Mouse (Mus musculus) kidney, embryonic 16.5 days (tissue): ENCODE data around the gene Sox21. TPM values are rescaled to one million over a fixed set of nuclear protein-coding genes. Genes with fewer than 3 reads are reported as not detected.
A peak's percentile ranks its signal among the peaks of the same experiment; 100 is the strongest.

Experiments used
- ATAC-seq: fragments of 200-750 bp; cut with Nextera tagmentation; 2 replicates; pipeline ENCODE4 v1.8.0; 2017; ENCODE audit warnings: moderate TSS enrichment; ENCODE audit not compliant: low FRiP score, low TSS enrichment
- H3K27ac ChIP-seq: fragments of 300-500 bp; sonication (generic); 2 replicates; pipeline ENCODE4 v1.5.1; 2014; ENCODE audit warnings: low read length
- H3K27me3 ChIP-seq: fragments of 300-500 bp; sonication (generic); 2 replicates; pipeline ENCODE4 v1.6.1; 2014; ENCODE audit warnings: low read length, control low read depth, mixed read lengths; ENCODE audit not compliant: insufficient read depth
- H3K36me3 ChIP-seq: fragments of 300-500 bp; sonication (generic); 2 replicates; pipeline ENCODE4 v1.6.1; 2014; ENCODE audit warnings: low read length, control low read depth, mixed read lengths; ENCODE audit not compliant: insufficient read depth
- H3K4me1 ChIP-seq: fragments of 300-500 bp; sonication (generic); 2 replicates; pipeline ENCODE4 v1.6.1; 2014; ENCODE audit warnings: low read length, control low read depth, mixed read lengths; ENCODE audit not compliant: insufficient read depth
- H3K4me2 ChIP-seq: fragments of 300-500 bp; sonication (generic); replicated peaks from 2 replicates; pipeline ENCODE4 v1.6.1; 2014; ENCODE audit warnings: low read depth, low read length
- H3K4me3 ChIP-seq: fragments of 300-500 bp; sonication (generic); 2 replicates; pipeline ENCODE4 v1.5.1; 2014; ENCODE audit warnings: mild to moderate bottlenecking, low read length
- H3K9ac ChIP-seq: fragments of 300-500 bp; sonication (generic); replicated peaks from 2 replicates; pipeline ENCODE4 v1.6.1; 2014; ENCODE audit warnings: low read length
- H3K9me3 ChIP-seq: fragments of 300-500 bp; sonication (generic); 2 replicates; pipeline ENCODE4 v1.6.1; 2016; ENCODE audit warnings: low read length, control low read depth
- WGBS: fragments of 180-500 bp; shearing (Covaris S2); extraction: QIAGEN DNeasy Blood & Tissue Kit; methylation state at CpG from one replicate; pipeline ENCODE4 v1.1.7; 2014; 5-methylcytosine and 5-hydroxymethylcytosine counted together
- polyA plus RNA-seq: library from polyadenylated mRNA; unstranded; fragments of >200 nt; fragmentation: Nextera tagmentation; extraction: Ambion mirVana; gene quantifications from 2 replicates; pipeline ENCODE4 v1.2.1, GENCODE M21; 2015

Sox21 gene
- polyA plus RNA-seq = not detected in 2 replicates

DNA sequence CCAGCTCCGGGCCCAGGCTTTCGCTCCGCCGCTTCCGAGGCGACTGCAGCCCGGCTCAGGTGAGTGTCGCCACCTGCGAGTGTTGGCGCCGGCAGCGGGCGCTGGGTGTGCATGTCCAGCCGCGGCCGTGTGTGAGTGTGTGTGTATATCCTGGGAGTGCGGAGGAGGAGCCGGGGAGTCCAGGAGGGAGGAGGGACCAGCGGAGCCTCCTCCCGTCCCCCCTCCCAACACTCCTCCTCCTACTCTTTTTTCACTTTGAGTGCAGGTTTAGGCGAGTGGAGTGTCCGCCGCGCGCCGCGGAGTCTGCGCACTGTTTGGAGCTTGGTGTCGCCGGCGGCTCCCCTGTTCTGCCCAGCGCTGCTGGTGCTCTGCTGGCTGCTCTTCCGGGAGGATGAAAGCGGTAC is at the start of gene Sox21:
Gene Sox21, minus strand, starts transcription at position 145 of the 404 bp plus-strand sequence.
- peak; percentile 84 for ATAC-seq
- under 1% methylated on average over 34 of the region's 34 CpGs for WGBS

DNA sequence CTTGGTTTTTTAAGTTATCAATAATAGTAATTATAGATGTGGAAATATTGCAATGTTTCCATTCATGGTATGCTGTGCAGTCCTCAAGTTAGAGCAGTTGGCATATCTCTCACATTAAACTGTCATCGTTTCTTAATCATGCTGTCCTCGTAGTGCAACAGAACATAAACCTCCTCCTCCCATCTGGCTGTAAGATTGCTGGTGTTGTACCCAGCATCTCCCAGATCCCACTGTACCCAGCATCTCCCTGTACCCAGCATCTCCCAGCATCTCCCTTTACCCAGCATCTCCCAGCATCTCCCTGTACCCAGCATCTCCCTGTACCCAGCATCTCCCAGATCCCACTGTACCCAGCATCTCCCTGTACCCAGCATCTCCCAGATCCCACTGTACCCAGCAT is 49.3 kb upstream of the Sox21 start:
- Histone ChIP-seq H3K4me1 (no peaks in the 10 kb centered on the region), H3K4me3 (no peak overlapping the region), H3K4me2 (no peak overlapping the region), H3K9me3 (no peaks in the 10 kb centered on the region), H3K27me3 (no peaks in the 10 kb centered on the region), H3K27ac (no peak overlapping the region), H3K36me3 (no peaks in the 10 kb centered on the region), H3K9ac (no peak overlapping the region)
- no peak for ATAC-seq
- WGBS = 52% methylated on average over 2 of the region's 2 CpGs

More for the DNA sequence above, at the start of gene Sox21:
- Histone ChIP-seq H3K4me2 (peak within 1 kb of the TSS; percentile 97), H3K27ac (no peak within 1 kb of the TSS), H3K36me3 (no peaks in the 10 kb centered on the region), H3K27me3 (peaks cover 78% of the 10 kb centered on the region), H3K4me3 (peak within 1 kb of the TSS; percentile 59), H3K9me3 (no peaks in the 10 kb centered on the region), H3K9ac (peak within 1 kb of the TSS; percentile 50), H3K4me1 (peaks cover 29% of the 10 kb centered on the region)

- H3K4me2 ChIP-seq = 0 out of 2 replicates have a peak overlapping the region, but pooled peaks have one; percentile 12
- H3K4me1 ChIP-seq = no peaks in the 10 kb centered on the region
- no peaks in the 10 kb centered on the region for H3K36me3 ChIP-seq
- no peak overlapping the region for H3K4me3 ChIP-seq
- peak; percentile 85 for ATAC-seq
- peaks cover 12% of the 10 kb centered on the region for H3K9me3 ChIP-seq
- H3K27me3 ChIP-seq = no peaks in the 10 kb centered on the region
- no peak overlapping the region for H3K9ac ChIP-seq
- WGBS = 43% methylated on average over 14 of the region's 14 CpGs
- no peak overlapping the region for H3K27ac ChIP-seq
These were observed 46.1 kb upstream of the Sox21 start for GRCm38 (mm10) chr14:118282917-118283316.

DNA sequence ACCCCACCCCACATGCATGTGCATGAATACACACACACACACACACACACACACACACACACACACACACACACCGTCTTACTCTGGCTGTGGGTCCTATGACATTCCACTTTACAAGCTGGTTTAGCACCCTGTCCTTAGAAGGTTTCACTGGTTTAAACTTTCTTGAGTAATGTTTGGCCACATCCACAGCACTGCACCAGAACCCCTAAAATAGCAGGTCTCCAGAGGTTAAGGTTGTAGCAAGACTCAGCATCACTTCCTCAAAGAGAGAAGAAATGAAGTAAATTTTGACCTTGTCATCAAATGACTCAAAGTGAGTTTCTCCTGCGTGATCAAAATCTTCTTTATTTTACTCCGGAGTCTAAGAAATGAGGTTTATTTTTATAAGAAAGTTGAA is 45.4 kb upstream of the Sox21 start:
- peaks cover 12% of the 10 kb centered on the region for H3K9me3 ChIP-seq
- no peaks in the 10 kb centered on the region for H3K4me1 ChIP-seq
- no peak overlapping the region for H3K4me2 ChIP-seq
- H3K27ac ChIP-seq = no peak overlapping the region
- 90% methylated on average over 3 of the region's 3 CpGs for WGBS
- no peak overlapping the region for H3K4me3 ChIP-seq
- no peak overlapping the region for H3K9ac ChIP-seq
- no peaks in the 10 kb centered on the region for H3K27me3 ChIP-seq
- ATAC-seq = no peak
- H3K36me3 ChIP-seq = no peaks in the 10 kb centered on the region

DNA sequence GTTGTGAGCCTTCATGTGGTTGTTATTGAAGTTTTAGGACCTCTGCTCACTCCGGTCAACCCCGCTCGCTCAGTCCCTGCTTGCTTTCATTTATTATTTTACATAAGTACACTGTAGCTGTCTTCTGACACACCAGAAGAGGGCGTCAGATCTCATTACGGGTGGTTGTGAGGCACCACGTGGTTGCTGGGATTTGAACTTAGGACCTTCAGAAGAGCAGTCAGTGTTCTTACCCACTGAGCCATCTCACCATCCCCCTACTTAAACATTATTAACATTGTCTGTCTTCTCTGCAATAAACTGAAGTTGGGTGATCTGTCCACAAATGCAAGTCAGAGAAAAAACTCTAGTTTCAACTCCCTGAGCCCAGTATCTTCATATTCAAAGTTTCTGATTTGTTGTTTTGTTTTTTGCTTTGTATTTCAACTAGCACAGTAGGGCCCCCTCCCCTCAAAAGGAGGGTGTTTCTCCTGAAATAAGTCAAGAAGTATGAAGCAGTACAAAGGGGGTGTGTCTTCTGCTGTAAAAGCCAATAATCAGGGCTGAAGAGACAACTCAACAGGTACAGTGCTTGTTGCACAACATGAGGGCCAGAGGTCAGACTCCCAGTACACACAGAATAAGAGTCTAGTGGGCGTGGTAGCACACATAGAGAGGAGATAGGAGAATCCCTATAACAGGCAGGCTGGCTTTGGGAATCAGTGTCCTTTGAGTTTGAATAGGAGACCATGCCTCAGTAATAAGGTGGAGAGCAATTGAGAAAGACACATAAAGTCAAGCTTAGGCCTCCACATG is 41.1 kb upstream of the Sox21 start:
- no peak overlapping the region for H3K9ac ChIP-seq
- no peak overlapping the region for H3K27ac ChIP-seq
- no peak for ATAC-seq
- no peaks in the 10 kb centered on the region for H3K4me1 ChIP-seq
- H3K36me3 ChIP-seq = no peaks in the 10 kb centered on the region
- WGBS = 87% methylated on average over 7 of the region's 7 CpGs
- H3K9me3 ChIP-seq = peaks cover 12% of the 10 kb centered on the region
- H3K27me3 ChIP-seq = no peaks in the 10 kb centered on the region
- no peak overlapping the region for H3K4me2 ChIP-seq
- H3K4me3 ChIP-seq = no peak overlapping the region

GRCm38 (mm10) chr14:118272594-118273555 is 36.0 kb upstream of the Sox21 start:
- Histone ChIP-seq H3K9ac (no peak overlapping the region), H3K27ac (no peak overlapping the region), H3K9me3 (no peaks in the 10 kb centered on the region), H3K4me3 (no peak overlapping the region), H3K27me3 (no peaks in the 10 kb centered on the region), H3K36me3 (no peaks in the 10 kb centered on the region), H3K4me1 (no peaks in the 10 kb centered on the region), H3K4me2 (no peak overlapping the region)
- 82% methylated on average over 6 of the region's 6 CpGs for WGBS
- ATAC-seq = no peak

DNA sequence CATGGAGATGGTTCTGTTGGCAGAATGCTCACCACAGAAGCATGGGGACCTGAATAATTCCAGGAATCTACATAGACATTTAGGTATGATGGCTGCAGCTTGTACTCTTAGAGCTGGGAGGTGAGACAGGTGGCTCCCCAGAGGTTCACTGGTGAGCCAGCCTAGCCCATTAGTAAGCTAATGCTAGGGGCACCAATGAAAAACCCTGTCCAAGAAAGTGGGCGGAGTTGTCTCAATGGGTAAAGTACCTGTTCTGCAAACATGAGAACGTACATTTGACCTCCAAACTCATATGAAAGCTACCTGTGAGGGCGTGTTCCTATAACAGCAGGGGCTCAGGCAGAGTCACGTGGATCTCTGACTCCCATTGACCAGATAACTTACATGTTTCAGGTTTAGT is 32.0 kb upstream of the Sox21 start:
- no peak overlapping the region for H3K27ac ChIP-seq
- H3K4me3 ChIP-seq = no peak overlapping the region
- H3K9me3 ChIP-seq = no peaks in the 10 kb centered on the region
- H3K9ac ChIP-seq = no peak overlapping the region
- no peaks in the 10 kb centered on the region for H3K36me3 ChIP-seq
- ATAC-seq = no peak
- H3K4me1 ChIP-seq = no peaks in the 10 kb centered on the region
- no peak overlapping the region for H3K4me2 ChIP-seq
- H3K27me3 ChIP-seq = no peaks in the 10 kb centered on the region
- WGBS = 84% methylated on average over 4 of the region's 4 CpGs

GRCm38 (mm10) chr14:118266660-118267059 is 29.8 kb upstream of the Sox21 start, which contains the start of gene Gm9376:
TSS of gene Gm9376 (plus strand) at chr14:118266960.
- Histone ChIP-seq H3K4me3 (no peak within 1 kb of the TSS), H3K36me3 (no peaks in the 10 kb centered on the region), H3K27ac (no peak within 1 kb of the TSS), H3K9ac (no peak within 1 kb of the TSS), H3K4me2 (no peak within 1 kb of the TSS), H3K27me3 (no peaks in the 10 kb centered on the region), H3K4me1 (no peaks in the 10 kb centered on the region), H3K9me3 (no peaks in the 10 kb centered on the region)
- ATAC-seq = no peak
- 90% methylated on average over 2 of the region's 2 CpGs for WGBS

DNA sequence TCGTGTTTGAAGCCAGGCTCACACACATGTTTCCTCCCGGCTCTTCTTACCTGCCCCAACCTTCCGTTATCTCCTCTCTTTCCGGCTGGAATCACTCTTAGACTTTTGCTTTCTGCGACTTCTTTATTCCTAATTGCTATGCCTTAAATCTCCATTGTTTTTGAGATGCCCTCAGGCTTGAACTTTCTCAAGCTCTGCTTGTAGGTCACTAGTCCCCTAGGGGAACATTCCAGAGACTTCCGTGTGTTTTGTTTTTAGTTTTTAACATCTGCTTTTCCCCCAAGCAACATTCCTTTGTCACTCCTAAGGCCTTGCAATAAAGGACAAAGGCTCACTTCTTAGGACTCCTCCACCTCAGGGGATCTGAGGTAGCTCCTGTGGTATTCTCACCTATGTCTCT is 16.6 kb upstream of the Sox21 start:
- no peaks in the 10 kb centered on the region for H3K9me3 ChIP-seq
- H3K27me3 ChIP-seq = no peaks in the 10 kb centered on the region
- H3K4me1 ChIP-seq = no peaks in the 10 kb centered on the region
- no peak overlapping the region for H3K4me3 ChIP-seq
- no peaks in the 10 kb centered on the region for H3K36me3 ChIP-seq
- ATAC-seq = no peak
- H3K4me2 ChIP-seq = no peak overlapping the region
- H3K9ac ChIP-seq = no peak overlapping the region
- 74% methylated on average over 6 of the region's 6 CpGs for WGBS
- no peak overlapping the region for H3K27ac ChIP-seq
